Mouse (Mus musculus) spleen, adult 2 months (tissue): ENCODE measurements at regions not wholly inside any gene's neighbourhood (a gene's known extent, or its start where the extent isn't known, plus 50 kb on each side); places are given as distances from the start of the nearest gene placed in this dataset.

Experiments
- DNase-seq, 2 experiments: peaks; one replicate each; pipeline versions ENCODE4 v3.0.0 to v3.0.0-alpha.2; 2012 to 2021; ENCODE audit warnings: low spot score in 2 of 2, low read depth in 1 of 2
- H3K27ac ChIP-seq: fragments of 200-500 bp; 2 replicates; pipeline ENCODE4 v1.5.1; 2012; ENCODE audit warnings: low read length, inconsistent platforms; ENCODE audit not compliant: insufficient read depth
- H3K27me3 ChIP-seq: fragments of 200-500 bp; 2 replicates; pipeline ENCODE4 v1.6.1; 2012; ENCODE audit warnings: mild to moderate bottlenecking, moderate library complexity, low read length, inconsistent platforms; ENCODE audit not compliant: control insufficient read depth, insufficient read depth
- H3K36me3 ChIP-seq: fragments of 200-500 bp; 2 replicates; pipeline ENCODE4 v1.6.1; 2012; ENCODE audit warnings: mild to moderate bottlenecking, low read length, inconsistent platforms; ENCODE audit not compliant: control insufficient read depth, insufficient read depth
- H3K4me1 ChIP-seq: fragments of 200-500 bp; 2 replicates; pipeline ENCODE4 v1.6.1; 2011; ENCODE audit warnings: inconsistent platforms; ENCODE audit not compliant: control insufficient read depth, insufficient read depth, insufficient read length
- H3K4me3 ChIP-seq: fragments of 200-500 bp; 2 replicates; pipeline ENCODE4 v1.5.1; 2011; ENCODE audit warnings: mild to moderate bottlenecking, inconsistent platforms; ENCODE audit not compliant: insufficient read depth, insufficient read length; ENCODE audit errors: extremely low read depth
- CTCF ChIP-seq: fragments of 200-500 bp; IDR thresholded peaks from 2 replicates; pipeline ENCODE4 v1.5.1; 2011; ENCODE audit warnings: mild to moderate bottlenecking, inconsistent platforms; ENCODE audit not compliant: insufficient read depth, insufficient read length, insufficient replicate concordance; ENCODE audit errors: extremely low read depth
- POLR2A ChIP-seq: fragments of 200-500 bp; IDR thresholded peaks from 2 replicates; pipeline ENCODE4 v1.6.1; 2011; ENCODE audit warnings: low read depth, low read length, inconsistent platforms
- WGBS: fragments of 180-500 bp; shearing (Covaris S2); methylation state at CpG from one replicate; pipeline ENCODE4 v1.1.7; 2018; 5-methylcytosine and 5-hydroxymethylcytosine counted together

GRCm38 (mm10) chr12:54382965-54383364, 179.3 kb upstream of the Egln3 start:
- no peak for DNase-seq
- 91% methylated on average over 2 of the region's 2 CpGs for WGBS
- no peak overlapping the region for H3K27ac ChIP-seq
- no peaks in the 10 kb centered on the region for H3K4me1 ChIP-seq
- no peaks in the 10 kb centered on the region for H3K27me3 ChIP-seq
- TF ChIP-seq CTCF (no peak), POLR2A (no peak)
- H3K36me3 ChIP-seq: no peaks in the 10 kb centered on the region
- H3K4me3 ChIP-seq: no peak overlapping the region

DNA sequence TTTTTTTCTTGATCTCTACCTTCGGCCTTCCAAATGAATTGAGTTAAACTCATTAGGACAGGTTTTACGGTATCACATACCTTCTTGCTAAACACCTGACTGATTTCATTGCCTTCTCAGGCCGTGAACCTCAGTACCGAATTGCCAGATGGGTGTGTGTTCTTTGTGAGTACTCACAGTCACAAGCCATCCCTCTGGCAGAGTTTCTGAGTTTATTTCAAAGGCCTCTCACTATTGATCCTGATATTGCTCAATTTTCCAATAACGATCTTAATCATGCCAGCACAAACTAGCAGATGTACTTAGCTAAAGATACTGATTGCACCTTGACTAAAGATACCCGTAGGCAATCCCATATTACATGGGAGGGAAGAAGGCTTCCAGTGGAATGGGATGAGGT, 178.4 kb upstream of the Egln3 start:
- Histone ChIP-seq H3K36me3 (no peaks in the 10 kb centered on the region), H3K27me3 (no peaks in the 10 kb centered on the region), H3K4me3 (no peak overlapping the region), H3K4me1 (no peaks in the 10 kb centered on the region), H3K27ac (no peak overlapping the region)
- TF ChIP-seq POLR2A: no peak
- TF ChIP-seq CTCF: no peak
- DNase-seq: no peak
- 95% methylated on average over 6 of the region's 6 CpGs for WGBS

DNA sequence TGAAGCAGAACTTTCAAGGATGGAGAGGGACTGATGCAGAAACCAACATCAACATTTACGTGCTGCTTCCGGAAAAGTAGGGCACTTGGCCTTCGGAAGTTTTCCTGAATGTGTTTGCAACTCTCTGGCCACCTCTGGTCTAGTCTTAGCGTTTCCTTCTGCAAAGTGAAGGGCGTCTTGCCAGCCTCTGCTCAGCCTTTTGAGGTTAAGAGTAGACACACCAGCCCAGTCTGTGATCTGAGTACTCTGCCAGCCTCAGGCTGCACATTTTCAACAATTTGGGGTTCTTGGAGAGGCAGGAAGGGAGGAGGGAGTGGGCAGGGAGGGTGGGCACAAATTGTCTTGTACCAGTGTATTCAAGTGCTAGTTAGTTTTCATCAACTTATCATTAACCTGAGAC, 176.7 kb upstream of the Egln3 start:
- TF ChIP-seq CTCF: no peak
- no peak for TF ChIP-seq POLR2A
- H3K4me3 ChIP-seq: no peak overlapping the region
- no peaks in the 10 kb centered on the region for H3K4me1 ChIP-seq
- H3K36me3 ChIP-seq: no peaks in the 10 kb centered on the region
- no peak overlapping the region for H3K27ac ChIP-seq
- DNase-seq: no peak
- WGBS: 59% methylated on average over 5 of the region's 5 CpGs
- H3K27me3 ChIP-seq: no peaks in the 10 kb centered on the region

GRCm38 (mm10) chr12:54378576-54378975, 174.9 kb upstream of the Egln3 start:
- 89% methylated on average over 2 of the region's 2 CpGs for WGBS
- no peak overlapping the region for H3K4me3 ChIP-seq
- no peaks in the 10 kb centered on the region for H3K4me1 ChIP-seq
- TF ChIP-seq POLR2A (no peak), CTCF (no peak)
- H3K27ac ChIP-seq: no peak overlapping the region
- DNase-seq: no peak
- H3K36me3 ChIP-seq: no peaks in the 10 kb centered on the region
- H3K27me3 ChIP-seq: no peaks in the 10 kb centered on the region

DNA sequence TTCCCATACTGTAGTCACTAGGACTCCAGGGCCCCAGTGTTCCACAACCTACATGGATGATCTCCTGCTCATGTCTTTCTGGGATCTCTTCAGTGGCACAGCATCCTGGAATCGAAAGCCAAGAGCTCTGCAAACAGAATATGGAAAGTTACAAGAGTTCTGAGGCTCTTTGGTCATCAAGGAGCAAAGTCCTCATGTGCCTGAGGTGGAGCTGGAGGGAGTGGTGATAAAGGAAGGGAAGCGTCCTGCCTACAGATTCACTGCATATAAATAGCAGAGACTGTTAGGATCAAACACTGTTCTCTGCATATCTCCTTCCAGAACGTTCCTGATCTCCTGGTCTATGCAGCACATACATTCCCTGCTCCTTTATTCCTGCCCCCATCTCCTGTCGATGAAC, 170.4 kb upstream of the Egln3 start:
- DNase-seq: no peak
- no peak for TF ChIP-seq CTCF
- Histone ChIP-seq H3K36me3 (no peaks in the 10 kb centered on the region), H3K4me1 (no peaks in the 10 kb centered on the region), H3K27me3 (no peaks in the 10 kb centered on the region), H3K4me3 (no peak overlapping the region), H3K27ac (no peak overlapping the region)
- WGBS: 84% methylated on average over 4 of the region's 4 CpGs

DNA sequence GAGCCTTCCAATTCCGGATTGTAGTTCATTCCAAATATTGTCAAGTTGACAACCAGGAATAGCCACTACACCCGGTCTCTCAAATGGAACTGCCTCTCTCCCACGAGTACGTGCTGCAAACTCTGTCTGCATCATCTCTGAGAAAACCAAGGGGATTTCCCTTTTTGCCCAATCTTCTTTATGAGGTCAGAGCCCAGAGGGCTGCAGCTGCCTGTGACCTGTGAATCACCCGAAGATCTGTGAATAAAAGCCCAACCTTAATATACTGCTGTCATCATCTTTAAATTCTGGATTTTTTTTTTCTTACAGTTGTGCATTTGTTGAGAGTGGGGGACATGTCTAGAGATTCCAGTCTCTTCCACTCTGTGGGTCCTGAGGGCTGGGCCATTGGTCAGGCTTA, 165.6 kb upstream of the Egln3 start:
- no peak for DNase-seq
- 27% methylated on average over 5 of the region's 5 CpGs for WGBS
- H3K27ac ChIP-seq: no peak overlapping the region

GRCm38 (mm10) chr12:54364381-54365095, 160.9 kb upstream of the Egln3 start:
- Histone ChIP-seq H3K36me3 (no peaks in the 10 kb centered on the region), H3K27ac (no peak overlapping the region), H3K4me3 (no peak overlapping the region), H3K27me3 (no peaks in the 10 kb centered on the region), H3K4me1 (no peaks in the 10 kb centered on the region)
- TF ChIP-seq CTCF (no peak), POLR2A (no peak)
- no peak for DNase-seq
- 92% methylated on average over 11 of the region's 11 CpGs for WGBS

More for the DNA sequence above, 165.6 kb upstream of the Egln3 start:
- H3K27me3 ChIP-seq: no peaks in the 10 kb centered on the region
- no peak for TF ChIP-seq CTCF
- no peak for TF ChIP-seq POLR2A
- no peaks in the 10 kb centered on the region for H3K4me1 ChIP-seq
- H3K36me3 ChIP-seq: no peaks in the 10 kb centered on the region
- no peak overlapping the region for H3K4me3 ChIP-seq

DNA sequence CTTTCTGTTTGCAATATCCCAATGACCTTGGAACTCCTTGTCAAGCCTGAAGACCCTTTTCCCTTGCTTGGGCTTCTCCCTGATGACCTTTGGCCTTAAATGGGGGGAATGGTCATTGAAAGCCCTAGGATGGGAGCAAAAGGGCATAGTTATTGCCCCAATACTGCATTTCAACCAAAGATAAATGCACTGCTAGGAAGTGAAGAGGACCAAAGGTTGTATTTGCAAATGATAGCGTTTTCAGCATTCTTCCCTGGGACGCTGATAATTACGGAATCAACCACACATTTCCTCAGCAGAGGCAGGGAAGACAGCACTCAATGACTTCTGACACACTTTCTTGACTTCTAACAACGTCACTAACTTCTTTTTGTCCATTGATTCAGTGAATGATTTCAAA, 158.1 kb upstream of the Egln3 start:
- H3K27ac ChIP-seq: no peak overlapping the region
- H3K4me3 ChIP-seq: no peak overlapping the region
- TF ChIP-seq POLR2A: no peak
- no peak for TF ChIP-seq CTCF
- DNase-seq: no peak
- 88% methylated on average over 4 of the region's 4 CpGs for WGBS
- no peaks in the 10 kb centered on the region for H3K27me3 ChIP-seq
- H3K4me1 ChIP-seq: no peaks in the 10 kb centered on the region
- no peaks in the 10 kb centered on the region for H3K36me3 ChIP-seq
